Mouse (Mus musculus) myocyte (in vitro differentiated cells): Measurements from ENCODE around the gene Brpf3. TPM values are rescaled to one million over a fixed set of nuclear protein-coding genes. Genes with fewer than 3 reads are reported as not detected.
"Not testable (repeated sequence)": the region's sequence is repeated elsewhere in the genome, so short reads cannot be mapped to it uniquely, and the experiment has no call there.

Experiments used
- H3K27me3 ChIP-seq: one replicate; pipeline ENCODE4 v1.6.1; 2011; ENCODE audit not compliant: control insufficient read depth, insufficient read depth, insufficient read length
- H3K36me3 ChIP-seq: one replicate; pipeline ENCODE4 v1.6.1; 2011; ENCODE audit not compliant: control insufficient read depth, insufficient read depth
- H3K4me2 ChIP-seq: one replicate; pipeline ENCODE4 v1.6.1; 2011; ENCODE audit warnings: low read depth, control low read depth
- H3K4me3 ChIP-seq: one replicate; pipeline ENCODE4 v1.5.1; 2011; ENCODE audit warnings: mild to moderate bottlenecking, control low read depth, moderate library complexity
- H3K79me2 ChIP-seq: one replicate; pipeline ENCODE4 v1.6.1; 2011; ENCODE audit not compliant: control insufficient read depth, insufficient read depth
- H3ac ChIP-seq: one replicate; pipeline ENCODE4 v1.6.1; 2011; ENCODE audit not compliant: control insufficient read depth, insufficient read length
- CEBPB ChIP-seq: IDR thresholded peaks from 2 replicates; pipeline ENCODE4 v1.6.1; 2011; ENCODE audit warnings: mild to moderate bottlenecking, moderate library complexity; ENCODE audit not compliant: poor library complexity, insufficient read depth, severe bottlenecking
- E2F4 ChIP-seq: IDR thresholded peaks from one replicate; pipeline ENCODE4 v1.6.1; 2011; ENCODE audit warnings: mild to moderate bottlenecking, control low read depth, moderate library complexity; ENCODE audit not compliant: insufficient read depth
- MAX ChIP-seq: IDR thresholded peaks from one replicate; pipeline ENCODE4 v1.6.1; 2011; ENCODE audit warnings: low read depth, mild to moderate bottlenecking, control low read depth
- MYOD1 ChIP-seq, 3 experiments: IDR thresholded peaks; one replicate each; pipeline ENCODE4 v1.6.1; 2011; ENCODE audit warnings: control low read depth in 2 of 3, low read depth in 2 of 3, mild to moderate bottlenecking in 2 of 3, moderate library complexity in 1 of 3; ENCODE audit not compliant: insufficient read length in 2 of 3, control insufficient read depth in 1 of 3
- MYOG ChIP-seq, 3 experiments: IDR thresholded peaks; one replicate each; pipeline ENCODE4 v1.6.1; 2011; ENCODE audit warnings: control low read depth in 2 of 3, low read depth in 2 of 3, mild to moderate bottlenecking in 2 of 3; ENCODE audit not compliant: insufficient read length in 2 of 3, control insufficient read depth in 1 of 3, insufficient read depth in 1 of 3
- POLR2A ChIP-seq: IDR thresholded peaks from one replicate; pipeline ENCODE4 v1.6.1; 2011; ENCODE audit warnings: low read depth, mild to moderate bottlenecking, control low read depth, moderate library complexity; ENCODE audit not compliant: insufficient read length
- POLR2AphosphoS2 ChIP-seq: IDR thresholded peaks from one replicate; pipeline ENCODE4 v1.6.1; 2011; ENCODE audit warnings: low read depth, control low read depth; ENCODE audit not compliant: insufficient read length
- REST ChIP-seq: IDR thresholded peaks from one replicate; pipeline ENCODE4 v1.6.1; 2011; ENCODE audit warnings: mild to moderate bottlenecking, control low read depth, moderate library complexity; ENCODE audit not compliant: insufficient read depth, insufficient read length
- SRF ChIP-seq: IDR thresholded peaks from one replicate; pipeline ENCODE4 v1.6.1; 2011; ENCODE audit warnings: low read depth; ENCODE audit not compliant: control insufficient read depth, insufficient read length
- TCF12 ChIP-seq: IDR thresholded peaks from one replicate; pipeline ENCODE4 v1.6.1; 2011; ENCODE audit warnings: mild to moderate bottlenecking, control low read depth; ENCODE audit not compliant: poor library complexity, insufficient read depth, severe bottlenecking
- TCF3 ChIP-seq: IDR thresholded peaks from one replicate; pipeline ENCODE4 v1.6.1; 2011; ENCODE audit warnings: low read depth, control low read depth; ENCODE audit not compliant: insufficient read length
- USF1 ChIP-seq: IDR thresholded peaks from one replicate; pipeline ENCODE4 v1.6.1; 2011; ENCODE audit warnings: low read depth, mild to moderate bottlenecking, control low read depth, moderate library complexity
- polyA plus RNA-seq: library from polyadenylated mRNA; unstranded; fragments of >200 nt; fragmentation: generic; extraction: Trizol; gene quantifications from one replicate; pipeline ENCODE4 v1.2.1, GENCODE M21; 2012; ENCODE audit warnings: missing spikeins

The Brpf3 gene
- polyA plus RNA-seq, 1 experiment: 6.7 TPM

DNA sequence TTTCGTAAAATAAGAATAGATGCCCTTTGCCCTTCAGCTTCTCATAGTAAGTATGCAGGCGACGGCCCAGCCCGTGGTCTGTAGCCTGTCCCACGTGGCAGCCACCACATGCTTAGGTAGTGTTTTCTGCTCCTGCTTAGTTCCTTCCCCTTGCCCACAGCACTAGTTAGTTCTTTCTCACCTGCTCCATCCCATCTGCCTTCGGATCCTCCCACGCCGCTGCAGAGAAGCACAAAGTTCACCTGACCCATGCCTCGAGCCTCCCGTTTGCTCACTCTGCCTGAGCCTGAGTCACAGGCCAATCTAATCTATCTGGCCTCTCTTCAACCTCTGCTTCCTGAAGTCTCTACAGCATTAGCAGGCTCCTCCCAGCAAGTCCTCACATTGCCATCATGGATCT lies 11.5 kb downstream of the Brpf3 start:
- Histone ChIP-seq H3K36me3 (peaks cover 6% of the 10 kb centered on the region), H3K4me3 (no peak overlapping the region), H3K4me2 (no peak overlapping the region), H3K27me3 (no peaks in the 10 kb centered on the region), H3ac (no peak overlapping the region), H3K79me2 (no peaks in the 10 kb centered on the region)
- TF ChIP-seq POLR2AphosphoS2: no peak
- TF ChIP-seq SRF: no peak
- TF ChIP-seq MYOD1 (IDR thresholded peaks at IDR 0.05; ENCODE audit: control insufficient read depth in 1 of 3, insufficient read length in 2 of 3, low read depth in 2 of 3): no peak
- no peak for TF ChIP-seq MAX
- no peak for TF ChIP-seq MYOG (IDR thresholded peaks at IDR 0.05; ENCODE audit: control insufficient read depth in 1 of 3, insufficient read depth in 1 of 3, insufficient read length in 2 of 3, low read depth in 2 of 3)
- TF ChIP-seq POLR2A: no peak
- no peak for TF ChIP-seq CEBPB
- TF ChIP-seq TCF12: no peak
- TF ChIP-seq REST: no peak
- no peak for TF ChIP-seq E2F4
- TF ChIP-seq USF1: no peak
- TF ChIP-seq TCF3: no peak

DNA sequence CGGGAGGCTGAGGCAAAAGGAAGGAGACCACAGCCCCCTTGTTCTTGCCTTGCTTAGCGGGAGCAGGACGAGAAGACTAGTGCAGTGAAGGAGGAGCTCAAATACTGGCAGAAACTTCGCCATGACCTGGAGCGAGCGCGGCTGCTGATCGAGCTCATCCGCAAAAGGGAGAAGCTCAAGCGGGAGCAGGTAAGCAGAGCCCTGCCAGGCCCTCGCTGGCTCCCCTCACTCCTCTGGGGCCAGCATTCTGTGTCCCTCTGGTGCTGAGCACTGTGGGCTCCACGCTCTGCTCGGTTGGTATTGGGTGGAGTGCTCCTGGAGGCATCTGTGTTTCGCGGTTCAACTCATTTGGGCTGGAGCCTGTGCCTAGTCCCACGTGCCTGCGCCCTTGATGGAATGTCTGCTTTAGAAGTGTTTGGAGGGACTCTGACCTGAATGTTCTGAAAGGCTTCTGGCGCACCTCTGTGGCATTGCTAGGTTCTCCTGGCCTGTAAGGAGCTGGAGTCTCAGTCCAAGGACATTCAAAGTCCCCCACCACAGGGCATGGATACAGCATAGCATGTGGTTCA lies 13.7 kb downstream of the Brpf3 start:
- Histone ChIP-seq H3K79me2 (no peaks in the 10 kb centered on the region), H3K4me3 (no peak overlapping the region), H3ac (no peak overlapping the region), H3K27me3 (no peaks in the 10 kb centered on the region), H3K36me3 (no peaks in the 10 kb centered on the region), H3K4me2 (no peak overlapping the region)
- no peak for TF ChIP-seq MYOD1 (IDR thresholded peaks at IDR 0.05; ENCODE audit: control insufficient read depth in 1 of 3, insufficient read length in 2 of 3, low read depth in 2 of 3)
- TF ChIP-seq TCF3: no peak
- TF ChIP-seq CEBPB: no peak
- no peak for TF ChIP-seq E2F4
- TF ChIP-seq MYOG (IDR thresholded peaks at IDR 0.05; ENCODE audit: control insufficient read depth in 1 of 3, insufficient read depth in 1 of 3, insufficient read length in 2 of 3, low read depth in 2 of 3): no peak
- no peak for TF ChIP-seq POLR2A
- no peak for TF ChIP-seq POLR2AphosphoS2
- TF ChIP-seq REST: no peak
- no peak for TF ChIP-seq SRF
- no peak for TF ChIP-seq USF1
- TF ChIP-seq MAX: no peak
- TF ChIP-seq TCF12: no peak

DNA sequence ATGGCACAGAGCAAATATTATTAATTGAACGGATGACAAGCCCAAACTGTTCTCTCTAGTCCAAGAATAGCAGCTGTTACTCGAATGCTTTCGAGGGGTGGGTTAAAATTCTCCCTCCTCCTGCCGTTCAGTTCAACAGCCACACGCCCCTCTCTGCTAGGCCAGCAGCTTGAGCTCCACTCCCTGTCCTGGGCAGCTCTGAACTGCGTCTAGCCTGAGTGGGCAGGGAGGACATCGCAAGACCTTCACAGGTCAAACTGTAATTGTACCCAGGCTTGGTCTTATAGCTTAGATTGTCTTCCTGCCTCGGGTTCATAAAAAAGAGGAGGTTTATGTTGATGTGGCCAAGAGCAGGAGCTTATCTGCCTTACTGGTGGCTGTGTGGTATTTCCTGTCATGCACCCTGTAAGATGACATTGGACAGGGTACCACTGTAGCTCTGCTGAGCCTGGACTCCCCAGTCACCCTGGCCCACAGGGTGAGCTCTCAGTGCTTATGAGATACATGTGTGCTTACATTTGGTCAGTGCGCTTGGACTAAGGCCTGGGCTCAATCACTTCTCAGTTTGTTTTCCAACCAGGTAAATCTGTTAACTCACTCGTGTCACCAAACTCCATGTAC lies 14.6 kb downstream of the Brpf3 start:
- Histone ChIP-seq H3K4me3 (no peak overlapping the region), H3K79me2 (no peaks in the 10 kb centered on the region), H3K36me3 (no peaks in the 10 kb centered on the region), H3ac (no peak overlapping the region), H3K4me2 (no peak overlapping the region), H3K27me3 (no peaks in the 10 kb centered on the region)
- TF ChIP-seq MYOD1 (IDR thresholded peaks at IDR 0.05; ENCODE audit: control insufficient read depth in 1 of 3, insufficient read length in 2 of 3, low read depth in 2 of 3) (no peak), SRF (no peak), POLR2A (no peak), MAX (no peak), TCF12 (no peak), MYOG (IDR thresholded peaks at IDR 0.05; ENCODE audit: control insufficient read depth in 1 of 3, insufficient read depth in 1 of 3, insufficient read length in 2 of 3, low read depth in 2 of 3) (peak in 1 of 3 experiments; percentile 17), TCF3 (no peak)

DNA sequence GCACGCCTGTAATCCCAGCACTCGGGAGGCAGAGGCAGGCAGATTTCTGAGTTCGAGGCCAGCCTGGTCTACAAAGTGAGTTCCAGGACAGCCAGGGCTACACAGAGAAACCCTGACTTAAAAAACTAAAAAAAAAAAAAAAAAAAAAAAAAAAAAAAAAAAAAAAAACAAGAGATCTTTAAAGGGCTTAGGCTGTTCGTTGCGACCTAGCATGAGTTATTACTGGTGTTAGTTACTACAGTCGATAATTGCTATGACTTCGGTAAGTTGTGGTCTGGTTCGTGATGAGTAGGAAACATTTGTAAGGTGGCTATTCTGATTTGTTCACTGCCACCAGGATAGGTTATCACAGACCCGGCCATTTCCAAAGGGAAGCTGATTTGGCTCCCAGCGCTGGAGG lies 15.4 kb downstream of the Brpf3 start:
- not testable (repeated sequence) for H3K36me3 ChIP-seq, H3K4me2 ChIP-seq, H3K27me3 ChIP-seq, H3K79me2 ChIP-seq, H3K4me3 ChIP-seq, H3ac ChIP-seq
